Mouse (Mus musculus) ovary, postnatal 36 days (tissue): Measurements from ENCODE around the gene Hist1h4i.
"Not testable (repeated sequence)": the region's sequence is repeated elsewhere in the genome, so short reads cannot be mapped to it uniquely, and the experiment has no call there.

Experiments used
- DNase-seq: peaks from one replicate; pipeline ENCODE4 v3.0.0; 2022; ENCODE audit warnings: low spot score, mixed read lengths

The Hist1h4i gene

GRCm38 (mm10) chr13:22041142-22041536, at the start of gene Hist1h4i:
Gene Hist1h4i (minus strand): TSS chr13:22041362.
- DNase-seq: peak; percentile 96

- not testable (repeated sequence) for DNase-seq
These were observed 43.0 kb upstream of the Hist1h4i start, which contains the start of gene Vmn1r188 for GRCm38 (mm10) chr13:22084140-22084539. Gene Vmn1r188 (plus strand): TSS chr13:22084440.

- no peak for DNase-seq
These were observed 22.3 kb upstream of the Hist1h4i start for GRCm38 (mm10) chr13:22063468-22063867.

- no peak for DNase-seq
These were observed 20.3 kb upstream of the Hist1h4i start for GRCm38 (mm10) chr13:22061422-22061821.

GRCm38 (mm10) chr13:22053754-22054153, 12.6 kb upstream of the Hist1h4i start:
- no peak for DNase-seq

- DNase-seq: no peak
These were observed 10.3 kb upstream of the Hist1h4i start for GRCm38 (mm10) chr13:22051523-22051859.

- DNase-seq: peak; percentile 92
These were observed 9.7 kb upstream of the Hist1h4i start for GRCm38 (mm10) chr13:22050591-22051522.

GRCm38 (mm10) chr13:22049737-22050440, 8.7 kb upstream of the Hist1h4i start:
- DNase-seq: no peak

- DNase-seq: no peak
These were observed 7.9 kb upstream of the Hist1h4i start for GRCm38 (mm10) chr13:22049041-22049440.

GRCm38 (mm10) chr13:22045311-22045710, 4.1 kb upstream of the Hist1h4i start:
- DNase-seq: no peak

GRCm38 (mm10) chr13:22044432-22045155, 3.4 kb upstream of the Hist1h4i start:
- DNase-seq: no peak

- no peak for DNase-seq
These were observed 2.6 kb upstream of the Hist1h4i start for GRCm38 (mm10) chr13:22043503-22044431.

- peak; percentile 71 for DNase-seq
These were observed 1.7 kb upstream of the Hist1h4i start, which contains the start of the genes Hist1h2ag and Hist1h2bj for GRCm38 (mm10) chr13:22042568-22043502. Gene Hist1h2ag (minus strand): TSS chr13:22042944. Gene Hist1h2bj (plus strand): TSS chr13:22043214.

GRCm38 (mm10) chr13:22041651-22042567, 747 bp upstream of the Hist1h4i start:
- no peak for DNase-seq

GRCm38 (mm10) chr13:22040464-22041141, 559 bp downstream of the Hist1h4i start:
- no peak for DNase-seq

- DNase-seq: no peak
These were observed 1.2 kb downstream of the Hist1h4i start for GRCm38 (mm10) chr13:22039951-22040463.

- DNase-seq: no peak
These were observed 1.8 kb downstream of the Hist1h4i start for GRCm38 (mm10) chr13:22039364-22039763.

GRCm38 (mm10) chr13:22037415-22037814, 3.7 kb downstream of the Hist1h4i start:
- no peak for DNase-seq
